Mouse (Mus musculus): ENCODE measurements at regions not wholly inside any gene's neighbourhood (a gene's known extent, or its start where the extent isn't known, plus 50 kb on each side); places are given as distances from the start of the nearest gene placed in this dataset.

GRCm38 (mm10) chr19:21068381-21068780 is 114.4 kb upstream of the Tmc1 start:
- H3K4me3 ChIP-seq = no peak overlapping the region
- ATAC-seq (ENCODE audit: extremely low read depth, insufficient number of reproducible peaks, low FRiP score, low TSS enrichment) = no peak
- no peaks in the 10 kb centered on the region for H3K4me1 ChIP-seq
- no peak overlapping the region for H3K27ac ChIP-seq (replicated peaks)
- H3K4me2 ChIP-seq = no peak overlapping the region
- H3K27me3 ChIP-seq (replicated peaks) = no peaks in the 10 kb centered on the region
- no peaks in the 10 kb centered on the region for H3K36me3 ChIP-seq
- no peak overlapping the region for H3K9ac ChIP-seq
- H3K9me3 ChIP-seq = peaks cover 8% of the 10 kb centered on the region; the same call in 1 of the 2 replicates
- WGBS = 79% methylated on average over 7 of the region's 7 CpGs

DNA sequence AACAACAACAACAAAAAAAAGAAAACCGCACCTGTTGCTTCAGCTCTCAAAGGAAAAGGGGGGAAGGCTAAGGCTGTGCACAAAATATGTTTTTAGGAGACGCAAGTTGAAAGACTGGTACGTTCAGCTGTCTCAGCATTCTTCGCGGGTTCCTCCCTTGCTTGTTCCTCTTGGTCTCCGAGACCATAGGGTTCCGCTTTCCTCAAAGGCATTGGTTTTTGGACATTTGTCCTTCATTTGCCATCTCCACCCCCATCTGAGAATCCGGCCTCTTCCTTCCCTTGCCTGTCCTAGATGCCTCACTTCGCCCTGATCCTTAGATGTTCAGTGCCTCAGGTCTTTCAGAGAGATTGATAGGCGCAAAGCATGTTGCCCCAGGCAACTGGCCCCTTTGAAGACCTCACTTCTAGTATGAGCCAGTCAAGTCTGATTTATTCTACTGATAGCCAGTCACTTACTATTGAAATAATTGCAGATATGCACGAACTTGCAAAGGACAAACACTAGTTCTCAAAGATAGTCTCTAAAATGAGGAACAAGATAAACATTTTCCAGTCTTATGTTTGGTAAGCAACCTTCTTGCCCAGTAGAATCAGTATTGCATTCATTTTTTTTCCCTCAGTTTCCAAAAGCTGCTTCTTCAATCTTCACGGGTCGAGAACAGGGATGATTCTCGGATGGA is 112.6 kb upstream of the Tmc1 start:
- H3K36me3 ChIP-seq = no peaks in the 10 kb centered on the region
- WGBS = 77% methylated on average over 14 of the region's 14 CpGs
- ATAC-seq (ENCODE audit: extremely low read depth, insufficient number of reproducible peaks, low FRiP score, low TSS enrichment) = no peak

DNA sequence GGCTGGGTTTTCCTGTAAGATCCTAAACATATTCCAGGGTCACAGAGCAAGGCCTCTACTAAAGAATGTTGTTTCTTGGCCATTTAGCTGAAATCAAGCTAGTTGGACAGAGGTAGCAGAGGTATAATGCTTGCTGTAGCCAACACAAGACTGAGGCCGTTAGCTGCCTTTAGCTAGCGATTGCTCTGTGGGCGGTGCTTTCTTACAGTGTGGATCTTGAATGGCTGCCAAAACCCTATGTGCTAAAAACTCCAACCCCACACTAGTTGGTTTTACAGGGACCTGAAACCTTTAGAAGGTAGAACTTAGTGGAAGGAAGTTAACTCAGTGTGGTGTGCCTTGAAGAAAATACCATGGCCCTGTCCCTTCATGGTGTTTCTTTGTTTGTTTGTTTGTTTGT is 110.9 kb upstream of the Tmc1 start:
- ATAC-seq (ENCODE audit: extremely low read depth, insufficient number of reproducible peaks, low FRiP score, low TSS enrichment) = no peak
- Histone ChIP-seq H3K27me3 (replicated peaks) (no peaks in the 10 kb centered on the region), H3K9ac (no peak overlapping the region)

More for the DNA sequence above, 112.6 kb upstream of the Tmc1 start:
- no peaks in the 10 kb centered on the region for H3K27me3 ChIP-seq (replicated peaks)
- H3K4me2 ChIP-seq = no peak overlapping the region
- no peak overlapping the region for H3K27ac ChIP-seq (replicated peaks)
- no peak overlapping the region for H3K9ac ChIP-seq
- peaks cover 4% of the 10 kb centered on the region; the same call in 1 of the 2 replicates for H3K9me3 ChIP-seq
- H3K4me3 ChIP-seq = no peak overlapping the region
- H3K4me1 ChIP-seq = no peaks in the 10 kb centered on the region

GRCm38 (mm10) chr19:21053597-21054544 is 99.9 kb upstream of the Tmc1 start:
- Histone ChIP-seq H3K4me2 (no peak overlapping the region), H3K36me3 (no peaks in the 10 kb centered on the region), H3K9ac (no peak overlapping the region), H3K27me3 (replicated peaks) (no peaks in the 10 kb centered on the region), H3K4me1 (no peaks in the 10 kb centered on the region), H3K4me3 (no peak overlapping the region), H3K27ac (replicated peaks) (no peak overlapping the region), H3K9me3 (no peaks in the 10 kb centered on the region)
- WGBS = 76% methylated on average over 11 of the region's 11 CpGs
- ATAC-seq (ENCODE audit: extremely low read depth, insufficient number of reproducible peaks, low FRiP score, low TSS enrichment) = no peak

More for the DNA sequence above, 110.9 kb upstream of the Tmc1 start:
- WGBS = 60% methylated on average over 3 of the region's 3 CpGs
- H3K4me2 ChIP-seq = no peak overlapping the region
- no peak overlapping the region for H3K4me3 ChIP-seq
- no peaks in the 10 kb centered on the region for H3K36me3 ChIP-seq
- H3K4me1 ChIP-seq = no peaks in the 10 kb centered on the region
- H3K27ac ChIP-seq (replicated peaks) = no peak overlapping the region
- H3K9me3 ChIP-seq = no peaks in the 10 kb centered on the region

- H3K36me3 ChIP-seq = no peaks in the 10 kb centered on the region
- H3K9me3 ChIP-seq = no peaks in the 10 kb centered on the region
- no peaks in the 10 kb centered on the region for H3K27me3 ChIP-seq (replicated peaks)
- 83% methylated on average over 3 of the region's 3 CpGs for WGBS
- no peak overlapping the region for H3K4me2 ChIP-seq
- H3K9ac ChIP-seq = no peak overlapping the region
- ATAC-seq (ENCODE audit: extremely low read depth, insufficient number of reproducible peaks, low FRiP score, low TSS enrichment) = no peak
- no peak overlapping the region for H3K4me3 ChIP-seq
- H3K27ac ChIP-seq (replicated peaks) = no peak overlapping the region
- H3K4me1 ChIP-seq = no peaks in the 10 kb centered on the region
Measured at GRCm38 (mm10) chr19:21052771-21053170, 98.8 kb upstream of the Tmc1 start.

- WGBS = 70% methylated on average over 4 of the region's 4 CpGs
- no peak overlapping the region for H3K4me3 ChIP-seq
- H3K27me3 ChIP-seq (replicated peaks) = no peaks in the 10 kb centered on the region
- H3K4me1 ChIP-seq = no peaks in the 10 kb centered on the region
- H3K9ac ChIP-seq = no peak overlapping the region
- H3K36me3 ChIP-seq = no peaks in the 10 kb centered on the region
- no peak overlapping the region for H3K27ac ChIP-seq (replicated peaks)
- no peaks in the 10 kb centered on the region for H3K9me3 ChIP-seq
- no peak overlapping the region for H3K4me2 ChIP-seq
- no peak for ATAC-seq (ENCODE audit: extremely low read depth, insufficient number of reproducible peaks, low FRiP score, low TSS enrichment)
Measured at GRCm38 (mm10) chr19:21051872-21052271, 97.9 kb upstream of the Tmc1 start.

DNA sequence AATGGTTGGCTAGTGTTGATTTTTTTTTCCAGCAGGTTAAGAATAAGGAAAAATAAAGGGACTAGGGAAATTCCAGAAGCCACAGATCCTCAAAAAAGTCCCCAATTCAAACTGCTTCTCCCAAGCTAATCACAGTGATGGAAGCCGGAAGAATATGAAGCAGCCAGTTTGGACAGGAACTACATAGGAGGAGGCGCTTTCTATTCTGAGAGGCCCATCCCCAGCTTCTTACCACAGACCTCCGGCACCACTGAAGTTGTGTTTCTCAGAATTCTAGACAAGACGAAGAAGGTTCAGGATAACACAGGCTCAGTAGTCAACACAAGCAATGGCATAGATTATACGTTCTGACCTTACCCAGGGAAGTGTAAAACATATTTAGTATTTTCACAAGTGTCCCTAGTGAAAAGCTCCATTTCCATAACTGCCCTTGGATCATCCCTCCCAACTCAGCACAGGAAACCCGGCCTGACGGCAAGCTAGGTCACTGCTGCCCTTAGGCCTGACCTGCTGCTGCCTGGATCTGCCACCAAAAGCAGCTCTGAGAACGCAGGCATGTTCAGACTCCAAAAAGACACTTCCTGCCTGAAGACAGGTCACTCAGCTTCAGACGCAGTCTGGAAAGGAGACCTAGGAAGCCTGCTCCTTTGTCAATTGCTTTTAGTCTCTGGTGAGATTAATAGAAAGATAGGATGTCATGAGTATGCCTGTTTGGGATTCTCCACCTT is 97.2 kb upstream of the Tmc1 start:
- Histone ChIP-seq H3K27me3 (replicated peaks) (no peaks in the 10 kb centered on the region), H3K9me3 (no peaks in the 10 kb centered on the region), H3K4me2 (no peak overlapping the region), H3K4me3 (no peak overlapping the region), H3K27ac (replicated peaks) (no peak overlapping the region), H3K9ac (no peak overlapping the region), H3K4me1 (no peaks in the 10 kb centered on the region), H3K36me3 (no peaks in the 10 kb centered on the region)
- no peak for ATAC-seq (ENCODE audit: extremely low read depth, insufficient number of reproducible peaks, low FRiP score, low TSS enrichment)
- WGBS = 55% methylated on average over 9 of the region's 9 CpGs

DNA sequence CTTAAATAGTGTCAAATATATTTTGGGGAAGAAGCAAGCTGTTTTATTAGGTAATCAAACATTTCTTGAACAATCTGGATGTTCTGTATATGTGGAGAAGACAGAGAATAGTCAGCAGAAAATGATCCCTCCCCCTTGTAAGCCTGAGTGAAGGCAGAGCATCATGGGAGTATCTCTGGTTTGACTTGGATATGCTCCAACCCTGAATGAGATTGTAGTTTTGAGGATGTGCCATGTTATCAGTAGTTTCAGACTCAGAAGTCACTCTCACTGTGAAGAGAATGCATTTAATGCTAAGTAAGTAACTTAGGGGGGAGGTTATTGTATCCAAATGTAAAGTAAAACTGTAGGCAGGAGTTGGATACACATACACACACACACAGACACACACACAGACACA is 95.3 kb upstream of the Tmc1 start:
- Histone ChIP-seq H3K27ac (replicated peaks) (no peak overlapping the region), H3K4me3 (no peak overlapping the region)
- ATAC-seq (ENCODE audit: extremely low read depth, insufficient number of reproducible peaks, low FRiP score, low TSS enrichment) = no peak

GRCm38 (mm10) chr19:21045565-21045964 is 91.6 kb upstream of the Tmc1 start:
- Histone ChIP-seq H3K27me3 (replicated peaks) (no peaks in the 10 kb centered on the region), H3K36me3 (no peaks in the 10 kb centered on the region), H3K9ac (no peak overlapping the region), H3K4me2 (no peak overlapping the region), H3K9me3 (peaks cover 7% of the 10 kb centered on the region), H3K4me3 (no peak overlapping the region), H3K4me1 (no peaks in the 10 kb centered on the region), H3K27ac (replicated peaks) (no peak overlapping the region)
- no peak; the same call in 1 of the 2 replicates for ATAC-seq (ENCODE audit: extremely low read depth, insufficient number of reproducible peaks, low FRiP score, low TSS enrichment)
- 62% methylated on average over 12 of the region's 12 CpGs for WGBS

More for the DNA sequence above, 95.3 kb upstream of the Tmc1 start:
- Histone ChIP-seq H3K9me3 (peaks cover under 1% of the 10 kb centered on the region; the same call in 1 of the 2 replicates), H3K36me3 (no peaks in the 10 kb centered on the region), H3K4me2 (no peak overlapping the region), H3K27me3 (replicated peaks) (no peaks in the 10 kb centered on the region), H3K9ac (no peak overlapping the region), H3K4me1 (no peaks in the 10 kb centered on the region)

- WGBS = 79% methylated on average over 4 of the region's 4 CpGs
- Histone ChIP-seq H3K27me3 (replicated peaks) (no peaks in the 10 kb centered on the region), H3K9me3 (peaks cover 7% of the 10 kb centered on the region), H3K9ac (no peak overlapping the region), H3K27ac (replicated peaks) (no peak overlapping the region), H3K36me3 (no peaks in the 10 kb centered on the region), H3K4me3 (no peak overlapping the region), H3K4me1 (no peaks in the 10 kb centered on the region), H3K4me2 (no peak overlapping the region)
- no peak for ATAC-seq (ENCODE audit: extremely low read depth, insufficient number of reproducible peaks, low FRiP score, low TSS enrichment)
Measured at GRCm38 (mm10) chr19:21043958-21044357, 90.0 kb upstream of the Tmc1 start.

- H3K36me3 ChIP-seq = no peaks in the 10 kb centered on the region
- H3K9me3 ChIP-seq = peaks cover 7% of the 10 kb centered on the region
- H3K4me2 ChIP-seq = no peak overlapping the region
- H3K4me1 ChIP-seq = no peaks in the 10 kb centered on the region
- no peaks in the 10 kb centered on the region for H3K27me3 ChIP-seq (replicated peaks)
- no peak overlapping the region for H3K4me3 ChIP-seq
- no peak overlapping the region for H3K9ac ChIP-seq
- no peak for ATAC-seq (ENCODE audit: extremely low read depth, insufficient number of reproducible peaks, low FRiP score, low TSS enrichment)
- H3K27ac ChIP-seq (replicated peaks) = no peak overlapping the region
- 77% methylated on average over 3 of the region's 3 CpGs for WGBS
Measured at GRCm38 (mm10) chr19:21042536-21042935, 88.5 kb upstream of the Tmc1 start.

Data from heart, embryonic 13.5 days (tissue).